14 mouse cellular contexts compared by ENCODE assay signal in genomic region chr12:54509903-54510302, GRCm38 (mm10).
DNase-seq lines count a peak whose midpoint lies in the region; ATAC-seq and TF ChIP-seq lines count a peak whose summit lies in the region.
"Had no signal": no experiment of that assay in that cellular context is flagged by ENCODE, and none has a peak within 500 bp of the region (broad histone marks: within the 10 kb centered on the region; RNA-seq: fewer than 3 reads in every experiment).

No protein-coding gene starts in this region.

- H3K4me1 ChIP-seq in intestine, postnatal 0 days (replicated peaks; ENCODE audit: control insufficient read depth, insufficient read depth, low read length), result 0 out of 2 replicates have a peak, but pooled peaks cover 2% of the 10 kb centered on the region
- H3K4me1 ChIP-seq: forebrain, embryonic 12.5 days; limb, embryonic 15.5 days had no signal

- H3K27ac ChIP-seq in intestine, postnatal 0 days (ENCODE audit: low read depth, low read length), result peak overlapping the region; percentile 35; the same call in 1 of the 2 replicates
- H3K27ac ChIP-seq: forebrain, embryonic 12.5 days; limb, embryonic 15.5 days had no signal

- no peaks in the 10 kb centered on the region for H3K9me3 ChIP-seq in intestine, postnatal 0 days (ENCODE audit: control insufficient read depth)
- H3K9me3 ChIP-seq: forebrain, embryonic 12.5 days; limb, embryonic 15.5 days had no signal

- no peaks in the 10 kb centered on the region for H3K36me3 ChIP-seq in intestine, postnatal 0 days (ENCODE audit: control insufficient read depth, insufficient read depth)
- H3K36me3 ChIP-seq: forebrain, embryonic 12.5 days; limb, embryonic 15.5 days had no signal

- H3K27me3 ChIP-seq in intestine, postnatal 0 days (replicated peaks; ENCODE audit: control insufficient read depth, insufficient read depth, low read length), result no peaks in the 10 kb centered on the region
- H3K27me3 ChIP-seq: forebrain, embryonic 12.5 days; limb, embryonic 15.5 days had no signal

- no peak overlapping the region for H3K9ac ChIP-seq in intestine, postnatal 0 days (ENCODE audit: low read depth, low read length)
- H3K9ac ChIP-seq: forebrain, embryonic 12.5 days; limb, embryonic 15.5 days had no signal

- H3K4me3 ChIP-seq in intestine, postnatal 0 days (ENCODE audit: low read depth, low read length), result no peak overlapping the region
- H3K4me3 ChIP-seq: forebrain, embryonic 12.5 days; limb, embryonic 15.5 days had no signal

- no peak for TF ChIP-seq CTCF in intestine, postnatal 0 days (IDR thresholded peaks at IDR 0.05; ENCODE audit: low read depth)

- no peak overlapping the region for H3K4me2 ChIP-seq in intestine, postnatal 0 days (replicated peaks; ENCODE audit: low read depth)
- H3K4me2 ChIP-seq: forebrain, embryonic 12.5 days; limb, embryonic 15.5 days had no signal

- intact Hi-C loops in left cerebral cortex, postnatal 4 days (cut with DNase I), result no loop called here
- intact Hi-C loops in heart, postnatal 36 days (cut with DNase I), result no loop called here

- 9% methylated on average over 6 of the region's 6 CpGs for WGBS in intestine, postnatal 0 days

- peak; percentile 20 for DNase-seq in embryo, embryonic 10.5 days (ENCODE audit: low spot score)
- no peak for DNase-seq in embryo, embryonic 11 days
- DNase-seq in left cerebral cortex, postnatal 4 days, result peak; percentile 12
- no peak for DNase-seq in left cerebral cortex, adult 9 months (ENCODE audit: low spot score in 2 of 2)
- peak; percentile 27 for DNase-seq in adrenal gland, postnatal 14 days
- DNase-seq in ovary, postnatal 36 days (ENCODE audit: low spot score), result no peak
- DNase-seq in heart, postnatal 36 days, result no peak
- DNase-seq: gastrocnemius, postnatal 25 days; heart, postnatal 10 days; thymus, postnatal 36 days had no signal

- 0 out of 2 replicates have a peak, but pooled peaks have one; percentile 38 for ATAC-seq in intestine, postnatal 0 days
- ATAC-seq: activated CD4-positive, CD25-positive, alpha-beta regulatory T cell, adult 4 months had no signal

Comparison
In these comparisons a context has a peak if more than half of its experiments do, and no peak if none do; other contexts are left out.
1. DNase-seq: peak in embryo, embryonic 10.5 days (single experiment), left cerebral cortex, postnatal 4 days (single experiment) and adrenal gland, postnatal 14 days (single experiment); none in embryo, embryonic 11 days (single experiment), left cerebral cortex, adult 9 months (0 of 2), ovary, postnatal 36 days (single experiment) and heart, postnatal 36 days (0 of 2).